Mouse (Mus musculus): Measurements from ENCODE around the gene Nfam1.

The Nfam1 gene

GRCm38 (mm10) chr15:83037755-83038483, 4.8 kb upstream of the Nfam1 start:
- DNase-seq: peak; percentile 80 to 94

GRCm38 (mm10) chr15:83036900-83037519, 3.9 kb upstream of the Nfam1 start:
- DNase-seq: peak in 1 of 2 experiments; percentile 32

- no peak for DNase-seq
Observed at GRCm38 (mm10) chr15:83036089-83036488, 3.0 kb upstream of the Nfam1 start.

- no peak for DNase-seq
Observed at GRCm38 (mm10) chr15:83034275-83034977, 1.3 kb upstream of the Nfam1 start.

- no peak for DNase-seq
Observed at GRCm38 (mm10) chr15:83030884-83031283, 2.2 kb downstream of the Nfam1 start.

GRCm38 (mm10) chr15:83029725-83030718, 3.1 kb downstream of the Nfam1 start:
- no peak for DNase-seq

GRCm38 (mm10) chr15:83026129-83026528, 7.0 kb downstream of the Nfam1 start:
- no peak for DNase-seq

- DNase-seq: peak; percentile 28 to 54
Observed at GRCm38 (mm10) chr15:83025041-83025760, 7.9 kb downstream of the Nfam1 start.

- no peak for DNase-seq
Observed at GRCm38 (mm10) chr15:83022947-83023346, 10.2 kb downstream of the Nfam1 start.

GRCm38 (mm10) chr15:83010990-83011664, 22.0 kb downstream of the Nfam1 start:
- peak in 1 of 2 experiments; percentile 20 for DNase-seq

- no peak for DNase-seq
Observed at GRCm38 (mm10) chr15:83010423-83010822, 22.7 kb downstream of the Nfam1 start.

GRCm38 (mm10) chr15:83009532-83009931, 23.6 kb downstream of the Nfam1 start:
- no peak for DNase-seq

GRCm38 (mm10) chr15:83008761-83009423, 24.2 kb downstream of the Nfam1 start:
- DNase-seq: no peak

GRCm38 (mm10) chr15:83007346-83007920, 25.7 kb downstream of the Nfam1 start:
- no peak for DNase-seq

GRCm38 (mm10) chr15:83002665-83003548, 30.2 kb downstream of the Nfam1 start:
- DNase-seq: no peak

GRCm38 (mm10) chr15:82998811-82999221, 34.3 kb downstream of the Nfam1 start:
- no peak for DNase-seq

GRCm38 (mm10) chr15:82996431-82996830, 36.7 kb downstream of the Nfam1 start:
- DNase-seq: no peak

GRCm38 (mm10) chr15:82995239-82995638, 37.9 kb downstream of the Nfam1 start:
- no peak for DNase-seq

GRCm38 (mm10) chr15:82992911-82993310, 40.2 kb downstream of the Nfam1 start:
- DNase-seq: no peak
